Mouse (Mus musculus): ENCODE data around the gene Rad23a. TPM values are rescaled to one million over a fixed set of nuclear protein-coding genes. Genes with fewer than 3 reads are reported as not detected.
A peak's percentile ranks its signal among the peaks of the same experiment; 100 is the strongest.

Gene Rad23a
- total RNA-seq, 2 experiments from 2014 or later = 88.5 to 96.7 TPM

GRCm38 (mm10) chr8:84787523-84788302 lies 52.8 kb downstream of the Rad23a start:
- no peak for DNase-seq

GRCm38 (mm10) chr8:84786801-84787467 lies 53.5 kb downstream of the Rad23a start:
- no peak for DNase-seq

DNA sequence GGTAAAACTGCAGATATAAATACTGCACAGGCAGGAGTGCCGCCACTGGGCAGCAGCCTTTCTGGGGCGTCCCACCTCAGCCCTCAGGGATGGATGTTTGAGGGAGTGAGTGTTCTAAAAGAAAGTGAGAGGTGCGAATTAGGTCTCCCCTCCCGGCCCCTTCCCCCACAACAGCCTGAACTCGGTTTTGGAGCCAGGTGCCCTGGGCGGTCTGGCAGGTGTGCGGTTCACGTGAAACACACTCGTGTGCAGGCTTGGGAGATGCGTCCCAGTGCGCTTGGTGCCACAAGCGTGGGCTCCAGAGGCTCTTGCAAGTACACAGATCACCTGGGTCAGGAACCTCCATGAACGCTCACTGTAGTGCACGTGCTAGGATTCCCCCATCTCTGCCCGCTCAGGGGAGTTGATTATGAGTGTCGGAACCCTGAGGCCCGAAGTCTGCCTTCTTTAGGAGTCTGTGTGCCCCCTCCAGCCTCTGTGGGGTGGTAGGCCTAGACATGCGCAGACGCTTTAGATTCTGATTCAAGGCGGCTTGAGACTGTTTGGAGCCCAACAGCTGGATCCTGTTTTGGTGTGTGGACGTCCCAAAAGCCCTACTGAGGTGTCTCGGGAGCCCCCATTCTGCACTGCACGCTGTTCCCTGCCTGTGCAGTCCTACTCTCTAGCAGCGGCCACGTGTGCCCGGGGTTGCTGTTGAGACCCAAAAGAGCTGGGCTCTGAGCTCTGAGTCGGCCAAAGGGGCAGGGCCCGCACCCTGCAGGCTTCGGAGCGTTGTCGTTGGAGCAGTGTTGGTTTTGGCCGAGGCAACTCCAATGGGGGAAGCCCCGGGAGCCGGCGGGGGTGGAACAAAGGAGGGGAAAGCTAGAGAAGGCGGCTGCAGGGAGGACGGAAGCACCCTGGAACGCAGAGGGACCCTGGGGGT lies 54.4 kb downstream of the Rad23a start:
- DNase-seq = peak; percentile 84 to 90

- no peak for DNase-seq
Observed at GRCm38 (mm10) chr8:84785506-84785755, 55.0 kb downstream of the Rad23a start.

GRCm38 (mm10) chr8:84784681-84785505 lies 55.6 kb downstream of the Rad23a start:
- peak in 1 of 2 experiments; percentile 50 for DNase-seq

Small RNA genes lying within 50 kb of the gene (microRNA-seq; reads per million reads assigned to microRNA genes)
- 1.1 to 3.8 reads per million in 2 experiments for gene Mir7069

Other genes starting within 250 kb of the Rad23a start
- 10 to 100 TPM; 11.2 to 13.4 TPM for gene Ier2, start 177.8 kb downstream of the Rad23a start, total RNA-seq (2021)
- gene Trmt1, start 154.4 kb downstream of the Rad23a start, total RNA-seq (2021) = 10 to 100 TPM; 34.2 to 45.1 TPM
- gene Nacc1, start 152.8 kb downstream of the Rad23a start, total RNA-seq (2021) = 10 to 100 TPM; 31.4 to 32.7 TPM
- 1 to 10 TPM; 3.1 to 4.4 TPM for gene Lyl1, start 139.2 kb downstream of the Rad23a start, total RNA-seq (2021)
- under 1 TPM; 0.40 to 0.69 TPM for gene G430095P16Rik, start 117.7 kb downstream of the Rad23a start, total RNA-seq (2021)
- 100 to 1,000 TPM; 250 to 260 TPM for gene Nfix, start 40.3 kb downstream of the Rad23a start, total RNA-seq (2021)
- 10 to 100 TPM; 10.0 to 13.2 TPM for gene Dand5, start 17.8 kb downstream of the Rad23a start, total RNA-seq (2021)
- gene Gadd45gip1, start 9.1 kb downstream of the Rad23a start, total RNA-seq (2021) = 10 to 100 TPM; 31.5 to 35.7 TPM
- gene Calr, start 6.3 kb upstream of the Rad23a start, total RNA-seq (2021) = 100 to 1,000 TPM; 297 to 306 TPM
- gene Farsa, start 16.3 kb upstream of the Rad23a start, total RNA-seq (2021) = 10 to 100 TPM; 22.6 to 22.9 TPM
- 1 to 10 TPM; 4.4 to 4.9 TPM for gene Syce2, start 31.4 kb upstream of the Rad23a start, total RNA-seq (2021)
- 10 to 100 TPM; 79.9 to 84.2 TPM for gene Gcdh, start 53.3 kb upstream of the Rad23a start, total RNA-seq (2021)
- not detected for gene Klf1, start 61.3 kb upstream of the Rad23a start, total RNA-seq (2021)
- 10 to 100 TPM in 1 of 2 experiments, 1 to 10 TPM in 1; 9.5 to 11.0 TPM for gene Dnase2a, start 67.9 kb upstream of the Rad23a start, total RNA-seq (2021)
- gene Mast1, start 96.7 kb upstream of the Rad23a start, total RNA-seq (2021) = under 1 TPM; 0.10 TPM
- not detected for gene Rtbdn, start 106.3 kb upstream of the Rad23a start, total RNA-seq (2021)
- 1 to 10 TPM in 1 of 2 experiments, not detected in 1; 2.3 TPM for gene Gm49661, start 128.8 kb upstream of the Rad23a start, total RNA-seq (2021)
- gene Prdx2, start 128.9 kb upstream of the Rad23a start, total RNA-seq (2021) = 100 to 1,000 TPM; 648 to 740 TPM
- 10 to 100 TPM; 45.6 to 48.4 TPM for gene Rnaseh2a, start 129.1 kb upstream of the Rad23a start, total RNA-seq (2021)
- 10 to 100 TPM; 11.0 to 13.9 TPM for gene Junb, start 138.1 kb upstream of the Rad23a start, total RNA-seq (2021)
- 1 to 10 TPM; 2.7 TPM for gene Hook2, start 149.9 kb upstream of the Rad23a start, total RNA-seq (2021)
- gene Best2, start 173.9 kb upstream of the Rad23a start, total RNA-seq (2021) = not detected
- 10 to 100 TPM; 64.7 to 67.3 TPM for gene Asna1, start 184.6 kb upstream of the Rad23a start, total RNA-seq (2021)
- 10 to 100 TPM; 84.5 to 87.7 TPM for gene Trir, start 186.2 kb upstream of the Rad23a start, total RNA-seq (2021)
- gene Tnpo2, start 196.2 kb upstream of the Rad23a start, total RNA-seq (2021) = 10 to 100 TPM; 24.1 to 31.2 TPM
- gene Fbxw9, start 219.4 kb upstream of the Rad23a start, total RNA-seq (2021) = 1 to 10 TPM; 2.7 to 3.2 TPM
- gene Gm5741, start 227.3 kb upstream of the Rad23a start, total RNA-seq (2021) = not detected
- 10 to 100 TPM; 36.5 to 36.6 TPM for gene Dhps, start 231.1 kb upstream of the Rad23a start, total RNA-seq (2021)
- 10 to 100 TPM; 42.1 to 47.3 TPM for gene Wdr83os, start 240.1 kb upstream of the Rad23a start, total RNA-seq (2021)
- gene Wdr83, start 240.6 kb upstream of the Rad23a start, total RNA-seq (2021) = 10 to 100 TPM; 28.7 to 34.6 TPM
- gene Man2b1, start 242.6 kb upstream of the Rad23a start, total RNA-seq (2021) = 10 to 100 TPM; 27.6 to 27.7 TPM